Mouse (Mus musculus) gastrocnemius, adult 2 months (tissue): Measurements from ENCODE around the gene Glrx5. TPM values are rescaled to one million over a fixed set of nuclear protein-coding genes. Genes with fewer than 3 reads are reported as not detected.

Experiments
- DNase-seq: peaks from one replicate; pipeline ENCODE4 v3.0.0; 2022
- H3K27ac ChIP-seq: fragments of 200-600 bp; 2 replicates; pipeline ENCODE4 v1.8.1; 2022; ENCODE audit warnings: mild to moderate bottlenecking
- H3K4me3 ChIP-seq: fragments of 200-600 bp; 2 replicates; pipeline ENCODE4 v1.8.1; 2022; ENCODE audit warnings: mild to moderate bottlenecking, moderate library complexity
- CTCF ChIP-seq: fragments of 200-600 bp; IDR thresholded peaks from 2 replicates; pipeline ENCODE4 v1.8.1; 2022; ENCODE audit warnings: antibody characterized with exemption, mild to moderate bottlenecking, moderate library complexity
- intact Hi-C: fragments of 180-260 bp; cut with DNase I; formaldehyde crosslinking; loops from one replicate; pipeline ENCODE4 v1.15.1; 2025
- total RNA-seq, 2 experiments: library from RNA; stranded (reverse); gene quantifications; 2 replicates each; pipeline ENCODE4 v1.2.3; 2021

Gene Glrx5
- total RNA-seq, 2 experiments from 2014 or later: 57.2 to 72.1 TPM

- peak; percentile 73 for DNase-seq
- peak; percentile 87 for TF ChIP-seq CTCF
- Histone ChIP-seq H3K4me3 (no peak overlapping the region), H3K27ac (no peak overlapping the region)
- intact Hi-C loops: loop anchor here (1.0 to 10.0 kb wide), 2 partner anchors 73 to 191 kb away; no protein-coding TSS in a partner anchor
Measured at GRCm38 (mm10) chr12:105025271-105025946, 7.1 kb upstream of the Glrx5 start.

- Histone ChIP-seq H3K27ac (no peak overlapping the region), H3K4me3 (no peak overlapping the region)
- DNase-seq: no peak
- intact Hi-C loops: loop anchor here (1.0 to 10.0 kb wide), 2 partner anchors 74 to 191 kb away; no protein-coding TSS in a partner anchor
- TF ChIP-seq CTCF: no peak
Measured at GRCm38 (mm10) chr12:105025947-105026586, 6.4 kb upstream of the Glrx5 start.

- intact Hi-C loops: loop anchor here (10.0 kb wide), 1 partner anchor 193 kb away; no protein-coding TSS in a partner anchor
- Histone ChIP-seq H3K27ac (peak overlapping the region; percentile 82), H3K4me3 (peak overlapping the region; percentile 43)
- DNase-seq: peak; percentile 88
- TF ChIP-seq CTCF: peak; percentile 79
Measured at GRCm38 (mm10) chr12:105027323-105027991, 5.0 kb upstream of the Glrx5 start.

GRCm38 (mm10) chr12:105029890-105030289 lies 2.6 kb upstream of the Glrx5 start:
- H3K4me3 ChIP-seq: no peak overlapping the region
- intact Hi-C loops: loop anchor here (10.0 kb wide), 1 partner anchor 195 kb away; no protein-coding TSS in a partner anchor
- TF ChIP-seq CTCF: no peak

GRCm38 (mm10) chr12:105031081-105032058 lies 1.1 kb upstream of the Glrx5 start:
- Histone ChIP-seq H3K4me3 (peak overlapping the region; percentile 91), H3K27ac (peak overlapping the region; percentile 95)
- intact Hi-C loops: no loop called here
- no peak for DNase-seq
- TF ChIP-seq CTCF: no peak

More at GRCm38 (mm10) chr12:105029890-105030289, 2.6 kb upstream of the Glrx5 start:
- DNase-seq: no peak
- no peak overlapping the region for H3K27ac ChIP-seq

- intact Hi-C loops: no loop called here
- Histone ChIP-seq H3K4me3 (peak overlapping the region; percentile 78), H3K27ac (peak overlapping the region; percentile 95)
- no peak; the same call in 1 of the 2 replicates for TF ChIP-seq CTCF
- no peak for DNase-seq
Measured at GRCm38 (mm10) chr12:105032832-105033775, 616 bp downstream of the Glrx5 start.

- peak overlapping the region; percentile 95; the same call in 1 of the 2 replicates for H3K27ac ChIP-seq
- intact Hi-C loops: no loop called here
Measured at GRCm38 (mm10) chr12:105034130-105034769, 1.8 kb downstream of the Glrx5 start.

GRCm38 (mm10) chr12:105038211-105038610 lies 5.7 kb downstream of the Glrx5 start:
- Histone ChIP-seq H3K4me3 (no peak overlapping the region), H3K27ac (peak overlapping the region; percentile 40)
- DNase-seq: no peak
- intact Hi-C loops: no loop called here
- no peak for TF ChIP-seq CTCF

More at GRCm38 (mm10) chr12:105034130-105034769, 1.8 kb downstream of the Glrx5 start:
- no peak for TF ChIP-seq CTCF
- no peak for DNase-seq
- H3K4me3 ChIP-seq: peak overlapping the region; percentile 78

GRCm38 (mm10) chr12:105038918-105039317 lies 6.4 kb downstream of the Glrx5 start:
- intact Hi-C loops: no loop called here
- no peak for TF ChIP-seq CTCF
- no peak overlapping the region; the same call in 1 of the 2 replicates for H3K27ac ChIP-seq
- no peak overlapping the region for H3K4me3 ChIP-seq
- no peak for DNase-seq

- Histone ChIP-seq H3K4me3 (no peak overlapping the region), H3K27ac (peak overlapping the region; percentile 40; the same call in 1 of the 2 replicates)
- TF ChIP-seq CTCF: no peak
- DNase-seq: peak; percentile 42
- intact Hi-C loops: no loop called here
Measured at GRCm38 (mm10) chr12:105039578-105040289, 7.2 kb downstream of the Glrx5 start.
